Mouse (Mus musculus) adrenal gland, postnatal 4 days (tissue): Measurements from ENCODE around the gene Hsdl1. TPM values are rescaled to one million over a fixed set of nuclear protein-coding genes. Genes with fewer than 3 reads are reported as not detected.

Experiments used
- DNase-seq, 2 experiments: peaks; one replicate each; pipeline ENCODE4 v3.0.0; 2021 to 2022; ENCODE audit warnings: low spot score in 2 of 2, mixed read lengths in 2 of 2
- total RNA-seq, 2 experiments: library from RNA; stranded (reverse); gene quantifications; 2 replicates each; pipeline ENCODE4 v1.2.3; 2021

Gene Hsdl1
- total RNA-seq, 2 experiments from 2014 or later: 42.5 to 44.5 TPM

- DNase-seq: no peak
These were observed 43.0 kb downstream of the Hsdl1 start for GRCm38 (mm10) chr8:119531973-119532372.

DNA sequence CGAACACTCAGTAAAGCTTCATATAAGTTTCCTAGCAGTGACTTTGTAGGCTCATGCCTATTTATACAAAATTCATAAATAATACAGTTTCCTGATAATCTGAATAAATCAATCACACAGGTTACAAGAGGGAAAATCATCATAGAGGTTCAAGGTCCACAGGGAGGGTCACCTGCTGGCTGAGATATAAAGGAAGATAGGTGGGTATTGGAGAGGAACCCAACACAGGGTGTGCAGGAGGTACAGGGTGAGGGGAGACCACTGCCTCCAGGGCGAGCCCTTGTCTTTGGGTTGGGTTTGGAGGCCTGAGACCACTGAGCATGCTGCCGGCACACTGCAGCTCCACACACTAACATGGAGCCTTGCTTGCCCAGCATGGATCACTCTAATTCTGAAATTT is 43.6 kb downstream of the Hsdl1 start:
- no peak for DNase-seq

- no peak for DNase-seq
These were observed 44.0 kb downstream of the Hsdl1 start for GRCm38 (mm10) chr8:119530937-119531336.

GRCm38 (mm10) chr8:119528762-119529161 is 46.2 kb downstream of the Hsdl1 start:
- DNase-seq: no peak

- no peak for DNase-seq
These were observed 54.9 kb downstream of the Hsdl1 start for GRCm38 (mm10) chr8:119520102-119520501.

DNA sequence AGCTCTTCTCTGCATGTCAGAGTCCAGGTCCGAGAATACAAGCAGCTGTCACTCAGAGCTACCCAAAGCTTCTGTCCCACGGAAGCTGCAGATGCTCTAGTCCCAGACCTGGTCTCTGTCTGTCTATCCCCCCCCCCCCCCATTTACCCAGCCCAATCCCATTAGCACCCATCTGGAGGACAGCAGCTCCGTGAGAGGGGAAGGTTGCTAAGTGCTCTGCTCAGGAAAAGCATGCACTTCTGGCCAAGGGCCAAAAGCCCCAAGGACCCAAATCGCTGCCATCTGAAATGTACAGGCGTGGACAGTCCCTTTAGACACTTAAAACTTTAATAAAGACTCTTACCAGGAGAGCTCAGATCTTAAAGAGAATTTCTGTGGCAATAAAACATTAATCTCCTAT is 58.3 kb downstream of the Hsdl1 start:
- DNase-seq: no peak

GRCm38 (mm10) chr8:119515767-119516166 is 59.2 kb downstream of the Hsdl1 start:
- DNase-seq: no peak

DNA sequence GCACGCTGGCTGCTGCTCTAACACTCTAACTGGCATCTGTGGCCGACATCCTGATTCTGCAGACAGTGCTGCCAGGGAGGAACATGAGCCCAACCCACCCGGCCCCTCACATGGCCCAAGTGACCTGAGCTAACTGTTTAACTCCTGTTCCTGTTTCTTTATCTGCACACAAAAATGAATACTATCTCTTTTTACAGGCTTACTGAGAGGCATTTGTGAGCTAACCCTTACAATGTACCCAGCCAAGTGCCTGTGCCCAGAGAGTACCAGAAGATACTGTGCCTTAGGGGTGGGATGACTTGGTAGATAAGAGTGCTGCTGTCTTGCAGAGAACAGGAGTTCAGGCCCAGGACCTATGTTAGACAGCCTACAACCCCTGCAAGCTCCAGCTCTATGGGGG is 60.0 kb downstream of the Hsdl1 start:
- DNase-seq: no peak

DNA sequence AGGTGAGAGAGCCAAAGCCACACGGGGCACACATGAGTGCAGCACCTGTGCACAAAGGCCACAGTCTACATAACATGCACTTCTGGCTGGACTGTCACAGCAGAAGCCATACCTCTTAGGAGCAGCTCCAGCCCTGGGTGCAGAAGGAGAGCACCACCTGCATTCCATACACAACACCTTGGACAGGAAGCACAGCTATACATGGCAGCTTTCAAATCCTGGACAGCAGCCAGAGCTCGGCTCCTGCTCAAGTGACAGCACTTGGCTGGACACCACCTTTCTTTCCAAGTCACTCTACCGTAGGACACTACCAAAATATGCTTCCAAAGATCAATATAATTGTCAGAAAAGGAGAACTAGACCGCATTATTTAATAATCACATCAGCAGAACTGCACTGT is 61.6 kb downstream of the Hsdl1 start:
- no peak for DNase-seq

Other genes with a start within 250 kb of the Hsdl1 start
- 100 to 1,000 TPM; 184 to 185 TPM for gene Hsbp1, start 230.7 kb downstream of the Hsdl1 start, total RNA-seq
- 10 to 100 TPM; 33.7 to 39.1 TPM for gene Mlycd, start 180.3 kb downstream of the Hsdl1 start, total RNA-seq
- gene Osgin1, start 141.1 kb downstream of the Hsdl1 start, total RNA-seq: 10 to 100 TPM; 46.6 to 90.7 TPM
- 10 to 100 TPM; 19.4 to 20.8 TPM for gene Necab2, start 128.5 kb downstream of the Hsdl1 start, total RNA-seq
- gene Slc38a8, start 73.5 kb downstream of the Hsdl1 start, total RNA-seq: under 1 TPM in 1 of 2 experiments, not detected in 1; 0.39 TPM
- gene Mbtps1, start 16.4 kb downstream of the Hsdl1 start, total RNA-seq: 100 to 1,000 TPM; 156 to 163 TPM
- under 1 TPM in 1 of 2 experiments, not detected in 1; 0.17 TPM for gene Dnaaf1, start 52 bp upstream of the Hsdl1 start, total RNA-seq
- gene Taf1c, start 30.0 kb upstream of the Hsdl1 start, total RNA-seq: 10 to 100 TPM; 19.5 to 23.6 TPM
- gene Adad2, start 37.6 kb upstream of the Hsdl1 start, total RNA-seq: not detected
- gene Kcng4, start 60.5 kb upstream of the Hsdl1 start, total RNA-seq: under 1 TPM; 0.59 to 0.81 TPM
- 10 to 100 TPM; 19.7 to 26.9 TPM for gene Wfdc1, start 91.2 kb upstream of the Hsdl1 start, total RNA-seq
- gene Atp2c2, start 124.8 kb upstream of the Hsdl1 start, total RNA-seq: under 1 TPM; 0.42 to 0.48 TPM
- gene Tldc1, start 203.2 kb upstream of the Hsdl1 start, total RNA-seq: 10 to 100 TPM; 16.7 to 17.3 TPM